Mouse (Mus musculus): ENCODE measurements around the gene Mylk3. TPM values are rescaled to one million over a fixed set of nuclear protein-coding genes. Genes with fewer than 3 reads are reported as not detected.

The Mylk3 gene
- polyA plus RNA-seq, 1 experiment from 2014 or later = 17.8 TPM

- H3K9ac ChIP-seq (ENCODE audit: low read depth, low read length) = no peak overlapping the region
- H3K4me1 ChIP-seq (ENCODE audit: control insufficient read depth, insufficient read depth, low read length) = peaks cover 3% of the 10 kb centered on the region; the same call in 1 of the 2 replicates
- H3K9me3 ChIP-seq (ENCODE audit: control insufficient read depth, low read length) = no peaks in the 10 kb centered on the region
- H3K4me3 ChIP-seq (ENCODE audit: low read length) = no peak overlapping the region
- H3K27ac ChIP-seq (ENCODE audit: low read length) = no peak overlapping the region
- H3K27me3 ChIP-seq (replicated peaks; ENCODE audit: control insufficient read depth, insufficient read depth, low read length) = no peaks in the 10 kb centered on the region
- no peak for ATAC-seq
- no peak overlapping the region for H3K4me2 ChIP-seq (ENCODE audit: low read depth, low read length)
- H3K36me3 ChIP-seq (ENCODE audit: control insufficient read depth, insufficient read depth, low read length) = no peaks in the 10 kb centered on the region
- 77% methylated on average over 3 of the region's 3 CpGs for WGBS
Observed at GRCm38 (mm10) chr8:85395017-85395416, 8.9 kb upstream of the Mylk3 start.

DNA sequence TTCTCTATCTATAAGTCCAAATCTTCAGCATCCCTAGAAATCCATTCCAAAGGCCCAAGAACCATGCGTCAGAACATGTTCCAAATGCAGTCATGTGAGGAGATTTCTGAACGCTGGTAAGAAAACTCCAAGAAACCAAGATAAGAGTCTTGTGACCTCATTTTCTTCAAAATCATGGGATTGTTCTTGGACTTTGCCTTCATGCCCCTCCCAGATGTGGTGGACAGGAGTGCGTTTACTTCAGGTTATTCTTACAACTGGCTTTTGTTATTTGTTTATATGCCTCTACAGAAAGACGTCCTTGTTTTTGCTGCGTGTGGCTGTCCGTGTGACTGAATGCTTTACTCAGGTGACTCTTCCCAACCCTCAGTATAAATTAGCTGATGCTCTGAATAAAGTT, 7.1 kb upstream of the Mylk3 start:
- Histone ChIP-seq H3K9me3 (ENCODE audit: control insufficient read depth, low read length) (no peaks in the 10 kb centered on the region), H3K4me1 (ENCODE audit: control insufficient read depth, insufficient read depth, low read length) (peaks cover 3% of the 10 kb centered on the region; the same call in 1 of the 2 replicates), H3K27ac (ENCODE audit: low read length) (peak overlapping the region; percentile 70), H3K36me3 (ENCODE audit: control insufficient read depth, insufficient read depth, low read length) (no peaks in the 10 kb centered on the region), H3K27me3 (replicated peaks; ENCODE audit: control insufficient read depth, insufficient read depth, low read length) (no peaks in the 10 kb centered on the region), H3K4me2 (ENCODE audit: low read depth, low read length) (no peak overlapping the region), H3K9ac (ENCODE audit: low read depth, low read length) (no peak overlapping the region), H3K4me3 (ENCODE audit: low read length) (no peak overlapping the region)
- ATAC-seq = peak; percentile 67
- WGBS = 67% methylated on average over 6 of the region's 6 CpGs

- 48% methylated on average over 1 of the region's 1 CpGs for WGBS
Observed at GRCm38 (mm10) chr8:85391438-85391837, 5.3 kb upstream of the Mylk3 start.

GRCm38 (mm10) chr8:85381926-85382325, 4.2 kb downstream of the Mylk3 start:
- H3K9ac ChIP-seq (ENCODE audit: low read depth, low read length) = no peak overlapping the region
- peaks cover 21% of the 10 kb centered on the region for H3K4me1 ChIP-seq (ENCODE audit: control insufficient read depth, insufficient read depth, low read length)
- H3K27ac ChIP-seq (ENCODE audit: low read length) = no peak overlapping the region
- no peak for ATAC-seq
- no peaks in the 10 kb centered on the region for H3K27me3 ChIP-seq (replicated peaks; ENCODE audit: control insufficient read depth, insufficient read depth, low read length)
- no peaks in the 10 kb centered on the region for H3K36me3 ChIP-seq (ENCODE audit: control insufficient read depth, insufficient read depth, low read length)
- H3K9me3 ChIP-seq (ENCODE audit: control insufficient read depth, low read length) = no peaks in the 10 kb centered on the region
- WGBS = 66% methylated on average over 4 of the region's 4 CpGs
- H3K4me3 ChIP-seq (ENCODE audit: low read length) = no peak overlapping the region
- no peak overlapping the region for H3K4me2 ChIP-seq (ENCODE audit: low read depth, low read length)

More at GRCm38 (mm10) chr8:85391438-85391837, 5.3 kb upstream of the Mylk3 start:
- no peaks in the 10 kb centered on the region for H3K4me1 ChIP-seq (ENCODE audit: control insufficient read depth, insufficient read depth, low read length)
- H3K36me3 ChIP-seq (ENCODE audit: control insufficient read depth, insufficient read depth, low read length) = no peaks in the 10 kb centered on the region
- H3K9me3 ChIP-seq (ENCODE audit: control insufficient read depth, low read length) = no peaks in the 10 kb centered on the region
- H3K4me3 ChIP-seq (ENCODE audit: low read length) = no peak overlapping the region
- no peak overlapping the region for H3K27ac ChIP-seq (ENCODE audit: low read length)
- ATAC-seq = no peak
- H3K9ac ChIP-seq (ENCODE audit: low read depth, low read length) = no peak overlapping the region
- H3K27me3 ChIP-seq (replicated peaks; ENCODE audit: control insufficient read depth, insufficient read depth, low read length) = no peaks in the 10 kb centered on the region
- no peak overlapping the region for H3K4me2 ChIP-seq (ENCODE audit: low read depth, low read length)

DNA sequence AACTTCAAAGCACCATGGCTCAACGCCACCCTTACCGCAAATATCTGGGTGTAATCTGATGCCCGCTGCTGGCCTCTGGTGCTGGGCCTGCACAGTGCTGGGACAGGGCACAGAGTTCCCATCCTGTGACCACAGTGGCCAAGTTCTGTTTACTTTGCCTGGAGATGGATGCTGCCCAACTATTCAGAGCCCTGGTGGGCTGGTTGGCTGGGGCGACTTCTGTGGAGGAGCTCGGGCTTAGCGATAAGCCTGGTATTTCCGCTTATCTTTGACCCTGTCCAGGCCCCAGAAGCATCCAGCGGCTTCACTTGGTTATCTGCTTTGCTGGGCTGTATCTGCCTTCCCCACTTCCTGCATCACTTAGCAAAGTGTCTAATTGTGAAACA, 5.3 kb downstream of the Mylk3 start:
- 24% methylated on average over 8 of the region's 8 CpGs for WGBS
- Histone ChIP-seq H3K9me3 (ENCODE audit: control insufficient read depth, low read length) (no peaks in the 10 kb centered on the region), H3K4me2 (ENCODE audit: low read depth, low read length) (no peak overlapping the region), H3K9ac (ENCODE audit: low read depth, low read length) (peak overlapping the region; percentile 1), H3K27me3 (replicated peaks; ENCODE audit: control insufficient read depth, insufficient read depth, low read length) (no peaks in the 10 kb centered on the region), H3K36me3 (ENCODE audit: control insufficient read depth, insufficient read depth, low read length) (no peaks in the 10 kb centered on the region), H3K4me1 (ENCODE audit: control insufficient read depth, insufficient read depth, low read length) (peaks cover 24% of the 10 kb centered on the region), H3K27ac (ENCODE audit: low read length) (peak overlapping the region; percentile 67), H3K4me3 (ENCODE audit: low read length) (no peak overlapping the region)
- ATAC-seq = peak; percentile 82

- H3K9ac ChIP-seq (ENCODE audit: low read depth, low read length) = peak overlapping the region; percentile 1; the same call in 1 of the 2 replicates
- WGBS = 69% methylated on average over 10 of the region's 10 CpGs
- no peaks in the 10 kb centered on the region for H3K36me3 ChIP-seq (ENCODE audit: control insufficient read depth, insufficient read depth, low read length)
- H3K4me3 ChIP-seq (ENCODE audit: low read length) = no peak overlapping the region
- H3K9me3 ChIP-seq (ENCODE audit: control insufficient read depth, low read length) = no peaks in the 10 kb centered on the region
- H3K27ac ChIP-seq (ENCODE audit: low read length) = peak overlapping the region; percentile 74
- H3K4me2 ChIP-seq (ENCODE audit: low read depth, low read length) = no peak overlapping the region
- H3K27me3 ChIP-seq (replicated peaks; ENCODE audit: control insufficient read depth, insufficient read depth, low read length) = no peaks in the 10 kb centered on the region
- peak; percentile 22; the same call in 1 of the 2 replicates for ATAC-seq
- peaks cover 24% of the 10 kb centered on the region for H3K4me1 ChIP-seq (ENCODE audit: control insufficient read depth, insufficient read depth, low read length)
Observed at GRCm38 (mm10) chr8:85380123-85380823, 5.9 kb downstream of the Mylk3 start.

GRCm38 (mm10) chr8:85379142-85379781, 6.9 kb downstream of the Mylk3 start:
- 0 out of 2 replicates have a peak overlapping the region, but pooled peaks have one; percentile 20 for H3K9ac ChIP-seq (ENCODE audit: low read depth, low read length)
- peak overlapping the region; percentile 74 for H3K27ac ChIP-seq (ENCODE audit: low read length)
- H3K9me3 ChIP-seq (ENCODE audit: control insufficient read depth, low read length) = no peaks in the 10 kb centered on the region
- no peaks in the 10 kb centered on the region for H3K36me3 ChIP-seq (ENCODE audit: control insufficient read depth, insufficient read depth, low read length)
- H3K4me3 ChIP-seq (ENCODE audit: low read length) = no peak overlapping the region
- ATAC-seq = peak; percentile 84
- H3K4me1 ChIP-seq (ENCODE audit: control insufficient read depth, insufficient read depth, low read length) = peaks cover 24% of the 10 kb centered on the region
- no peaks in the 10 kb centered on the region for H3K27me3 ChIP-seq (replicated peaks; ENCODE audit: control insufficient read depth, insufficient read depth, low read length)
- WGBS = 18% methylated on average over 2 of the region's 2 CpGs
- no peak overlapping the region for H3K4me2 ChIP-seq (ENCODE audit: low read depth, low read length)

GRCm38 (mm10) chr8:85376516-85376915, 9.6 kb downstream of the Mylk3 start:
- no peak overlapping the region for H3K27ac ChIP-seq (ENCODE audit: low read length)
- H3K4me2 ChIP-seq (ENCODE audit: low read depth, low read length) = no peak overlapping the region
- H3K27me3 ChIP-seq (replicated peaks; ENCODE audit: control insufficient read depth, insufficient read depth, low read length) = no peaks in the 10 kb centered on the region
- H3K4me1 ChIP-seq (ENCODE audit: control insufficient read depth, insufficient read depth, low read length) = peaks cover 30% of the 10 kb centered on the region
- WGBS = 43% methylated on average over 3 of the region's 3 CpGs
- no peak for ATAC-seq
- H3K9ac ChIP-seq (ENCODE audit: low read depth, low read length) = no peak overlapping the region
- H3K9me3 ChIP-seq (ENCODE audit: control insufficient read depth, low read length) = no peaks in the 10 kb centered on the region
- H3K36me3 ChIP-seq (ENCODE audit: control insufficient read depth, insufficient read depth, low read length) = no peaks in the 10 kb centered on the region
- H3K4me3 ChIP-seq (ENCODE audit: low read length) = no peak overlapping the region

DNA sequence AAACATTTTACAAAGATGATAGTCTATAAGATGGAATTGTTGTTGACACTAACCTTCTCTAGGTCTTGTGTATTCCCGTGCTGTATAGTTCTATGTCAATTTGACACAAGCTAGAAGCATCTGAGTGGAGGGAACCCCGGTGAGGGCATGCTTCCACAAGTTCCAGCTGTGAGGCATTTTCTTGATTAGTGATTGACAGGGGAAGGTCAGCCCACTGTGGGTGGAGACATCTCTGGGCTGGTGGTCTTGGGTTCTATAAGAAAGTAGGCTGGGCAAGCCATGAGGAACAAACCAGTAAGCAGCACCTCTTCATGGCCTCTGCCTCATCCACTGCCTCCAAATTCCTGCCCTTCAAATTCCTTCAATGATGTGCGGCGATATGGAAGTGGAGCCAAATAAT, 11.9 kb downstream of the Mylk3 start:
- Histone ChIP-seq H3K4me3 (ENCODE audit: low read length) (no peak overlapping the region), H3K4me1 (ENCODE audit: control insufficient read depth, insufficient read depth, low read length) (peaks cover 13% of the 10 kb centered on the region), H3K9me3 (ENCODE audit: control insufficient read depth, low read length) (no peaks in the 10 kb centered on the region), H3K4me2 (ENCODE audit: low read depth, low read length) (no peak overlapping the region), H3K27ac (ENCODE audit: low read length) (no peak overlapping the region), H3K9ac (ENCODE audit: low read depth, low read length) (no peak overlapping the region), H3K27me3 (replicated peaks; ENCODE audit: control insufficient read depth, insufficient read depth, low read length) (no peaks in the 10 kb centered on the region), H3K36me3 (ENCODE audit: control insufficient read depth, insufficient read depth, low read length) (no peaks in the 10 kb centered on the region)
- no peak for ATAC-seq
- 48% methylated on average over 4 of the region's 4 CpGs for WGBS
